Mouse (Mus musculus) large intestine, adult 2 months (tissue): ENCODE measurements around the gene Tcp11l1. TPM values are rescaled to one million over a fixed set of nuclear protein-coding genes. Genes with fewer than 3 reads are reported as not detected.

Source experiments
- DNase-seq: peaks from one replicate; pipeline ENCODE4 v3.0.0-alpha.2; 2012; ENCODE audit warnings: low read depth, low spot score
- WGBS: fragments of 180-500 bp; shearing (Covaris S2); methylation state at CpG from one replicate; pipeline ENCODE4 v1.1.7; 2018; 5-methylcytosine and 5-hydroxymethylcytosine counted together
- polyA plus RNA-seq: library from polyadenylated mRNA; depleted of rRNA; stranded (reverse); fragments of >200 nt; gene quantifications from 2 replicates; pipeline ENCODE4 v1.2.3, GENCODE M21; 2012; rRNA removed

Tcp11l1 gene
- polyA plus RNA-seq, 1 experiment: 0.97 TPM

DNA sequence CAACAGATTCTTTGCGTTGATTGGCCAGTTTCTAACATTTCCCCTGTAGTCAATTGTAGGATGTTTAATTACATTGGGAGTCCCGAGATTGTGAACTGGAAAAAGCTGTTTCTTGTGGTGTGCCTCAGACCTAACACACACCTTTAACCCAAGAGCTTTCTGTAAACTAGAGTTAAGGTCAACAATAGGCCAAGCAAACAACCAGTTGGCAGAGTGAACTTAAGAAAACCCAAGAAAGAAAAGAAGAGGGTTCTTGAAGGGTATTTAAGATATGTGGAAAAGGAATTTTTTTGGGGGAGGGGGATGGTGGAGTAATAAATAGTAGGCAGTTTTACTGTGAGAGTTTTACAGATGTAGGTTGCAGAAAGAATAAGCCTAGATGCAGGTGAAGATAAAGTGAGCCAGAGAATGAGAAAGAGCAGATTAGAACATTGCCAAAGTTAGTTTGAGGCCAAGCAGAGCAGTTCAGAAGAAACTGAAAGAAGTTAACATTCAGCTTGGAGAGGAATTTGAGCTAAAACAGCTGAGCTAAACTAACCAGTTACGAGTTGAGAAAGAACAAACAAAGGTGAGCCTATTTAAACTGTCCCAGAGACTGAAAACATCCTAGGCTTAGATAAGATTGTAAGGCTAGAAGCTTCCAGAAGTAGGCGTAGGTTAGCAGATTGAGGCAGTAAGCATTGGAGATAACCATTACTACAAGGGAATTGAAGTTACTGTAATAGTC lies 95.8 kb downstream of the Tcp11l1 start:
- WGBS: 51% methylated on average over 4 of the region's 4 CpGs
- DNase-seq: no peak

DNA sequence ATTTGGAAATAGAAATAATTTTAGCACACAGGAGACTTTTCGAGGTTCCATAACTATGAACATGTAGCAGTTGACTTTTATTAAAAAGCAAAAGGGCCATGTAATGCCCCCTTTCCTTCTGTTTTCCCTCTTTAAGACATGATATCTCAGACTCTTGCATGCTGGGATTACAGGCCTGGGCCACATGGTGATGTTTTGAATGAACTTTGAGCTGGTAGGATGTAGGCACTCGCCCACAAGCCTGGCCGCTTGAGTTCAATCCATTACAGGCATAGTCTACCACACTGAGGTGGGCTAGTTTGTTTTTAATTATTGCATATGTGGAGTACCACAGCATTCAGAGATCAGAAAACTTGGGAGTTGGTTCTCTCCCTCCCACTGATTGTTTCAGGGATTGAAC lies 97.2 kb downstream of the Tcp11l1 start:
- no peak for DNase-seq
- WGBS: 89% methylated on average over 3 of the region's 3 CpGs

Other genes starting within 250 kb of the Tcp11l1 start
- gene Hipk3, start 217.7 kb downstream of the Tcp11l1 start, polyA plus RNA-seq: 10.1 and 17.4 TPM in 2 replicates
- 9.0 and 9.9 TPM in 2 replicates for gene Cstf3, start 121.6 kb downstream of the Tcp11l1 start, polyA plus RNA-seq
- gene Pin1rt1, start 4.2 kb upstream of the Tcp11l1 start, polyA plus RNA-seq: not detected in 2 replicates
- gene Depdc7, start 30.7 kb upstream of the Tcp11l1 start, polyA plus RNA-seq: 6.2 and 11.0 TPM in 2 replicates
- gene Qser1, start 104.6 kb upstream of the Tcp11l1 start, polyA plus RNA-seq: 1.7 and 3.2 TPM in 2 replicates
- gene Prrg4, start 137.7 kb upstream of the Tcp11l1 start, polyA plus RNA-seq: 0.29 and 0.56 TPM in 2 replicates
- gene Ccdc73, start 155.6 kb upstream of the Tcp11l1 start, polyA plus RNA-seq: not detected in 2 replicates